Mouse (Mus musculus): Measurements from ENCODE around the gene Gm21904. TPM values are rescaled to one million over a fixed set of nuclear protein-coding genes. Genes with fewer than 3 reads are reported as not detected.
"Not testable (repeated sequence)": the region's sequence is repeated elsewhere in the genome, so short reads cannot be mapped to it uniquely, and the experiment has no call there.

Gene Gm21904
- polyA plus RNA-seq (2017; shearing (Covaris generic)) = not detected

GRCm38 (mm10) chrY:17846166-17846565, at the start of gene Gm21904:
Gm21904 (minus strand) TSS chrY:17846266.
- ATAC-seq = not testable (repeated sequence)

- not testable (repeated sequence) for ATAC-seq
Observed at GRCm38 (mm10) chrY:17874441-17874840, 28.4 kb upstream of the Gm21904 start, which contains the start of the genes Gm20772 and Gm20831. Gm20772 (plus strand) TSS chrY:17874741. Gm20831 (plus strand) TSS chrY:17874741.

Other genes starting within 250 kb of the Gm21904 start
- gene Gm20772, start 28.5 kb upstream of the Gm21904 start, polyA plus RNA-seq (2017; shearing (Covaris generic)) = not detected
- not detected for gene Gm20831, start 28.5 kb upstream of the Gm21904 start, polyA plus RNA-seq (2017; shearing (Covaris generic))
- not detected for gene Srsy, start 91.1 kb upstream of the Gm21904 start, polyA plus RNA-seq (2017; shearing (Covaris generic))
- not detected for gene Gm21764, start 215.5 kb upstream of the Gm21904 start, polyA plus RNA-seq (2017; shearing (Covaris generic))
- gene Ssty1, start 242.8 kb upstream of the Gm21904 start, polyA plus RNA-seq (2017; shearing (Covaris generic)) = not detected

All from inflammation-experienced regulatory T-cells, adult 6 months (primary cell).